Mouse (Mus musculus): ENCODE results near the gene Mdga1. TPM values are rescaled to one million over a fixed set of nuclear protein-coding genes. Genes with fewer than 3 reads are reported as not detected.

Gene Mdga1
- polyA plus RNA-seq, 1 experiment, result 10.9 TPM

- H3K4me1 ChIP-seq (ENCODE audit: control insufficient read depth, insufficient read depth, low read length), result no peaks in the 10 kb centered on the region
- H3K4me3 ChIP-seq (ENCODE audit: insufficient read depth, low read length), result no peak overlapping the region
- TF ChIP-seq POLR2A (IDR thresholded peaks at IDR 0.05; ENCODE audit: extremely low read depth, insufficient read depth, low read length) (no peak), CTCF (IDR thresholded peaks at IDR 0.05; ENCODE audit: extremely low read depth, insufficient read depth, low read length) (no peak)
- no peak overlapping the region for H3K27ac ChIP-seq (ENCODE audit: insufficient read depth, low read length)
These were observed 6.1 kb downstream of the Mdga1 start for GRCm38 (mm10) chr17:29963730-29964259.

GRCm38 (mm10) chr17:29955880-29956279 is 14.0 kb downstream of the Mdga1 start:
- no peak overlapping the region for H3K4me3 ChIP-seq (ENCODE audit: insufficient read depth, low read length)
- no peaks in the 10 kb centered on the region for H3K4me1 ChIP-seq (ENCODE audit: control insufficient read depth, insufficient read depth, low read length)
- no peak overlapping the region for H3K27ac ChIP-seq (ENCODE audit: insufficient read depth, low read length)
- TF ChIP-seq CTCF (IDR thresholded peaks at IDR 0.05; ENCODE audit: extremely low read depth, insufficient read depth, low read length) (no peak), POLR2A (IDR thresholded peaks at IDR 0.05; ENCODE audit: extremely low read depth, insufficient read depth, low read length) (no peak)

GRCm38 (mm10) chr17:29954316-29954715 is 15.6 kb downstream of the Mdga1 start:
- no peak for TF ChIP-seq POLR2A (IDR thresholded peaks at IDR 0.05; ENCODE audit: extremely low read depth, insufficient read depth, low read length)
- Histone ChIP-seq H3K4me1 (ENCODE audit: control insufficient read depth, insufficient read depth, low read length) (no peaks in the 10 kb centered on the region), H3K27ac (ENCODE audit: insufficient read depth, low read length) (no peak overlapping the region), H3K4me3 (ENCODE audit: insufficient read depth, low read length) (no peak overlapping the region)

GRCm38 (mm10) chr17:29951100-29951499 is 18.8 kb downstream of the Mdga1 start:
- Histone ChIP-seq H3K4me1 (ENCODE audit: control insufficient read depth, insufficient read depth, low read length) (no peaks in the 10 kb centered on the region), H3K4me3 (ENCODE audit: insufficient read depth, low read length) (no peak overlapping the region), H3K27ac (ENCODE audit: insufficient read depth, low read length) (no peak overlapping the region)
- TF ChIP-seq POLR2A (IDR thresholded peaks at IDR 0.05; ENCODE audit: extremely low read depth, insufficient read depth, low read length), result no peak
- no peak for TF ChIP-seq CTCF (IDR thresholded peaks at IDR 0.05; ENCODE audit: extremely low read depth, insufficient read depth, low read length)

GRCm38 (mm10) chr17:29950574-29950973 is 19.3 kb downstream of the Mdga1 start:
- no peaks in the 10 kb centered on the region for H3K4me1 ChIP-seq (ENCODE audit: control insufficient read depth, insufficient read depth, low read length)
- H3K4me3 ChIP-seq (ENCODE audit: insufficient read depth, low read length), result no peak overlapping the region
- TF ChIP-seq CTCF (IDR thresholded peaks at IDR 0.05; ENCODE audit: extremely low read depth, insufficient read depth, low read length) (no peak), POLR2A (IDR thresholded peaks at IDR 0.05; ENCODE audit: extremely low read depth, insufficient read depth, low read length) (no peak)
- no peak overlapping the region for H3K27ac ChIP-seq (ENCODE audit: insufficient read depth, low read length)

GRCm38 (mm10) chr17:29947271-29947714 is 22.6 kb downstream of the Mdga1 start:
- TF ChIP-seq POLR2A (IDR thresholded peaks at IDR 0.05; ENCODE audit: extremely low read depth, insufficient read depth, low read length) (no peak), CTCF (IDR thresholded peaks at IDR 0.05; ENCODE audit: extremely low read depth, insufficient read depth, low read length) (no peak)
- no peak overlapping the region for H3K27ac ChIP-seq (ENCODE audit: insufficient read depth, low read length)
- H3K4me3 ChIP-seq (ENCODE audit: insufficient read depth, low read length), result no peak overlapping the region
- H3K4me1 ChIP-seq (ENCODE audit: control insufficient read depth, insufficient read depth, low read length), result no peaks in the 10 kb centered on the region

- H3K4me1 ChIP-seq (ENCODE audit: control insufficient read depth, insufficient read depth, low read length), result no peaks in the 10 kb centered on the region
- H3K27ac ChIP-seq (ENCODE audit: insufficient read depth, low read length), result no peak overlapping the region
- H3K4me3 ChIP-seq (ENCODE audit: insufficient read depth, low read length), result no peak overlapping the region
- no peak for TF ChIP-seq POLR2A (IDR thresholded peaks at IDR 0.05; ENCODE audit: extremely low read depth, insufficient read depth, low read length)
- TF ChIP-seq CTCF (IDR thresholded peaks at IDR 0.05; ENCODE audit: extremely low read depth, insufficient read depth, low read length), result no peak
These were observed 25.5 kb downstream of the Mdga1 start for GRCm38 (mm10) chr17:29944376-29944775.

GRCm38 (mm10) chr17:29939011-29939410 is 30.9 kb downstream of the Mdga1 start:
- TF ChIP-seq CTCF (IDR thresholded peaks at IDR 0.05; ENCODE audit: extremely low read depth, insufficient read depth, low read length) (no peak), POLR2A (IDR thresholded peaks at IDR 0.05; ENCODE audit: extremely low read depth, insufficient read depth, low read length) (no peak)
- Histone ChIP-seq H3K27ac (ENCODE audit: insufficient read depth, low read length) (no peak overlapping the region), H3K4me3 (ENCODE audit: insufficient read depth, low read length) (no peak overlapping the region), H3K4me1 (ENCODE audit: control insufficient read depth, insufficient read depth, low read length) (no peaks in the 10 kb centered on the region)

- Histone ChIP-seq H3K4me1 (ENCODE audit: control insufficient read depth, insufficient read depth, low read length) (no peaks in the 10 kb centered on the region), H3K4me3 (ENCODE audit: insufficient read depth, low read length) (no peak overlapping the region), H3K27ac (ENCODE audit: insufficient read depth, low read length) (no peak overlapping the region)
- TF ChIP-seq CTCF (IDR thresholded peaks at IDR 0.05; ENCODE audit: extremely low read depth, insufficient read depth, low read length) (no peak), POLR2A (IDR thresholded peaks at IDR 0.05; ENCODE audit: extremely low read depth, insufficient read depth, low read length) (no peak)
These were observed 32.5 kb downstream of the Mdga1 start for GRCm38 (mm10) chr17:29937350-29937781.

- Histone ChIP-seq H3K27ac (ENCODE audit: insufficient read depth, low read length) (no peak overlapping the region), H3K4me1 (ENCODE audit: control insufficient read depth, insufficient read depth, low read length) (no peaks in the 10 kb centered on the region), H3K4me3 (ENCODE audit: insufficient read depth, low read length) (no peak overlapping the region)
- no peak for TF ChIP-seq CTCF (IDR thresholded peaks at IDR 0.05; ENCODE audit: extremely low read depth, insufficient read depth, low read length)
These were observed 35.6 kb downstream of the Mdga1 start for GRCm38 (mm10) chr17:29934133-29934851.

Measured in cortical plate, adult 2 months (tissue).